26 mouse cellular contexts compared by ENCODE assay signal in the genomic region with DNA sequence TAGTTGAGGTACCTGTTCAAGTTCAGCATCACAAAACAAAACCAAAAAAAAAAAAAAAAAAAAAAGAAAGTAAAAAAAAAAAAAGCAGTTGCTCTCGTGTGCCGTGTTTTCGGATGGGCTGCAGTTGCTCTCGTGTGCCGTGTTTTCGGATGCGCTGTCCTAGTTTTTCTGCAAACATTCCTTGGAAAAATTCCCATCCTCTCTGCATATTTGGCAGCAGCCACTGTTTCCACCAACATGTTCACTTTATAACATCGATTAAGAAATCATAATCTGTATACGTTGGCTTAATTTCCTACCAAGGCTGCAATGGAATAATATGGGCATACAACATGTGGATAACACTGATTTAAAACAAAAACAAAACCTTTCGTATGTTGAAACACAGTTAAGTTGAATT. TPM values are rescaled to one million over a fixed set of nuclear protein-coding genes. Genes with fewer than 3 reads are reported as not detected.
A peak's percentile ranks its signal among the peaks of the same experiment; 100 is the strongest.
DNase-seq lines count a peak whose midpoint lies in the region; ATAC-seq and TF ChIP-seq lines count a peak whose summit lies in the region.
"Had no signal": no experiment of that assay in that cellular context is flagged by ENCODE, and none has a peak within 500 bp of the region (broad histone marks: within the 10 kb centered on the region; RNA-seq: fewer than 3 reads in every experiment).

No protein-coding gene starts in this region.

- ATAC-seq in forebrain, embryonic 14.5 days = no peak
- no peak for ATAC-seq in lung, postnatal 0 days
- ATAC-seq: CD4-positive, CD25-positive, alpha-beta regulatory T cell, adult 4 months; forebrain, postnatal 0 days had no signal

- TF ChIP-seq EP300 in lung, postnatal 0 days (IDR thresholded peaks at IDR 0.05) = no peak

- no peaks in the 10 kb centered on the region for H3K27me3 ChIP-seq in forebrain, embryonic 14.5 days (replicated peaks; ENCODE audit: control insufficient read depth, insufficient read depth, low read length)
- no peaks in the 10 kb centered on the region for H3K27me3 ChIP-seq in forebrain, embryonic 10.5 days (ENCODE audit: poor library complexity, severe bottlenecking)
- H3K27me3 ChIP-seq in lung, postnatal 0 days (replicated peaks; ENCODE audit: insufficient read depth, low read length) = no peaks in the 10 kb centered on the region
- H3K27me3 ChIP-seq: embryonic facial prominence, embryonic 15.5 days; heart, embryonic 15.5 days; hindbrain, embryonic 15.5 days; limb, embryonic 15.5 days; liver, embryonic 15.5 days; megakaryocyte, embryonic 14.5 days; neural tube, embryonic 12.5 days; Patski had no signal

- WGBS in forebrain, embryonic 14.5 days = 79% methylated on average over 10 of the region's 10 CpGs
- 95% methylated on average over 10 of the region's 10 CpGs for WGBS in forebrain, embryonic 10.5 days
- WGBS in lung, postnatal 0 days = 62% methylated on average over 10 of the region's 10 CpGs

- no peak overlapping the region for H3K4me3 ChIP-seq in forebrain, embryonic 14.5 days (ENCODE audit: low read depth, low read length)
- no peak overlapping the region for H3K4me3 ChIP-seq in forebrain, embryonic 10.5 days
- 0 out of 2 replicates have a peak overlapping the region, but pooled peaks have one; percentile 2 for H3K4me3 ChIP-seq in layer of hippocampus, adult 2 months
- H3K4me3 ChIP-seq in lung, postnatal 0 days (ENCODE audit: low read depth, low read length) = no peak overlapping the region
- H3K4me3 ChIP-seq: embryonic facial prominence, embryonic 15.5 days; heart, embryonic 15.5 days; hindbrain, embryonic 15.5 days; limb, embryonic 15.5 days; liver, embryonic 15.5 days; megakaryocyte, embryonic 14.5 days; neural tube, embryonic 12.5 days had no signal

- no peaks in the 10 kb centered on the region for H3K4me1 ChIP-seq in forebrain, embryonic 14.5 days (ENCODE audit: control insufficient read depth, insufficient read depth, low read length)
- peaks cover 8% of the 10 kb centered on the region for H3K4me1 ChIP-seq in forebrain, embryonic 10.5 days
- H3K4me1 ChIP-seq in lung, postnatal 0 days (ENCODE audit: insufficient read depth, low read depth, low read length) = no peaks in the 10 kb centered on the region

- H3K36me3 ChIP-seq in forebrain, embryonic 14.5 days (ENCODE audit: control insufficient read depth, insufficient read depth, low read length) = peaks cover 34% of the 10 kb centered on the region
- peaks cover 48% of the 10 kb centered on the region for H3K36me3 ChIP-seq in forebrain, embryonic 10.5 days (replicated peaks)
- H3K36me3 ChIP-seq in lung, postnatal 0 days (ENCODE audit: insufficient read depth, low read length) = peaks cover 20% of the 10 kb centered on the region; the same call in 1 of the 2 replicates

- no peak for TF ChIP-seq CTCF in layer of hippocampus, adult 2 months (conservative IDR thresholded peaks at IDR 0.05)
- TF ChIP-seq CTCF in lung, postnatal 0 days (IDR thresholded peaks at IDR 0.05) = no peak

- no peaks in the 10 kb centered on the region for H3K9me3 ChIP-seq in forebrain, embryonic 14.5 days (replicated peaks; ENCODE audit: control insufficient read depth, low read length)
- no peaks in the 10 kb centered on the region for H3K9me3 ChIP-seq in forebrain, embryonic 10.5 days
- no peaks in the 10 kb centered on the region for H3K9me3 ChIP-seq in lung, postnatal 0 days (ENCODE audit: low read length)
- H3K9me3 ChIP-seq: embryonic facial prominence, embryonic 15.5 days; heart, embryonic 15.5 days; hindbrain, embryonic 15.5 days; limb, embryonic 15.5 days; liver, embryonic 15.5 days; megakaryocyte, embryonic 14.5 days; neural tube, embryonic 12.5 days had no signal

- H3K27ac ChIP-seq in forebrain, embryonic 14.5 days (ENCODE audit: low read depth, low read length) = no peak overlapping the region
- H3K27ac ChIP-seq in forebrain, embryonic 10.5 days = no peak overlapping the region
- H3K27ac ChIP-seq in layer of hippocampus, adult 2 months = no peak overlapping the region
- H3K27ac ChIP-seq in lung, postnatal 0 days (ENCODE audit: low read length) = no peak overlapping the region
- H3K27ac ChIP-seq: embryonic facial prominence, embryonic 15.5 days; heart, embryonic 15.5 days; hindbrain, embryonic 15.5 days; limb, embryonic 15.5 days; liver, embryonic 15.5 days; neural tube, embryonic 12.5 days had no signal

- peak; percentile 51 for DNase-seq in forebrain, embryonic 14.5 days (ENCODE audit: low spot score)
- DNase-seq in forebrain, embryonic 10.5 days (ENCODE audit: extremely low spot score, low spot score) = no peak
- DNase-seq in layer of hippocampus, adult 2 months (ENCODE audit: low spot score in 2 of 2) = no peak
- DNase-seq in layer of hippocampus, postnatal 25 days (ENCODE audit: extremely low spot score in 1 of 2, low spot score in 1 of 2) = no peak
- peak; percentile 57 for DNase-seq in lung, postnatal 0 days (ENCODE audit: low spot score)
- no peak for DNase-seq in lung, postnatal 4 days
- no peak for DNase-seq in spleen, postnatal 36 days (ENCODE audit: low spot score in 2 of 2)
- DNase-seq: adrenal gland, adult 2 months; cerebellum, adult 9-11 months; forebrain, postnatal 0 days; gastrocnemius, postnatal 36 days; kidney, adult 8-10 months; left cerebral cortex, postnatal 4 days; midbrain, embryonic 14.5 days; right cerebral cortex, postnatal 25 days; spleen, adult 18-20 months; thymus, postnatal 14 days had no signal

- H3K9ac ChIP-seq in forebrain, embryonic 14.5 days (ENCODE audit: low read length) = no peak overlapping the region
- H3K9ac ChIP-seq in lung, postnatal 0 days (replicated peaks; ENCODE audit: low read depth) = no peak overlapping the region
- H3K9ac ChIP-seq: embryonic facial prominence, embryonic 15.5 days; forebrain, postnatal 0 days; heart, embryonic 15.5 days; hindbrain, embryonic 15.5 days; limb, embryonic 15.5 days; liver, embryonic 15.5 days; neural tube, embryonic 12.5 days had no signal

- no peak overlapping the region for H3K4me2 ChIP-seq in forebrain, embryonic 14.5 days (ENCODE audit: low read length)
- H3K4me2 ChIP-seq in lung, postnatal 0 days (replicated peaks; ENCODE audit: low read depth, low read length) = no peak overlapping the region
- H3K4me2 ChIP-seq: embryonic facial prominence, embryonic 15.5 days; heart, embryonic 15.5 days; hindbrain, embryonic 15.5 days; limb, embryonic 15.5 days; liver, embryonic 15.5 days; neural tube, embryonic 12.5 days had no signal

RNA-seq across cellular contexts. Expression of a gene that starts 6.2 kb away (rescaled TPM):
- 34.4 and 43.3 TPM in 2 replicates for polyA plus RNA-seq in forebrain, embryonic 14.5 days (2014; fragmentation: Nextera tagmentation; extraction: Ambion mirVana)
- 44.2 and 46.8 TPM in 2 replicates for polyA plus RNA-seq in forebrain, embryonic 10.5 days (2016; fragmentation: Nextera tagmentation; extraction: Ambion mirVana)
- total RNA-seq in layer of hippocampus, adult 2 months (2021) = 10 to 100 TPM; 37.6 to 40.7 TPM
- 10 to 100 TPM; 35.0 to 36.4 TPM for total RNA-seq in layer of hippocampus, postnatal 25 days (2021)
- 31.6 and 33.6 TPM in 2 replicates for polyA plus RNA-seq in lung, postnatal 0 days (2015; fragmentation: Nextera tagmentation; extraction: Ambion mirVana)

RNA-seq across cellular contexts. Expression of a gene that starts 6.4 kb away (rescaled TPM):
- 151 and 164 TPM in 2 replicates for polyA plus RNA-seq in forebrain, embryonic 14.5 days (2014; fragmentation: Nextera tagmentation; extraction: Ambion mirVana)
- 173 and 183 TPM in 2 replicates for polyA plus RNA-seq in forebrain, embryonic 10.5 days (2016; fragmentation: Nextera tagmentation; extraction: Ambion mirVana)
- 100 to 1,000 TPM in 1 of 2 experiments, 10 to 100 TPM in 1; 98.7 to 107 TPM for total RNA-seq in layer of hippocampus, adult 2 months (2021)
- 10 to 100 TPM; 94.3 to 98.7 TPM for total RNA-seq in layer of hippocampus, postnatal 25 days (2021)
- 52.7 and 55.7 TPM in 2 replicates for polyA plus RNA-seq in lung, postnatal 0 days (2015; fragmentation: Nextera tagmentation; extraction: Ambion mirVana)

RNA-seq across cellular contexts. Expression of a gene that starts 36.7 kb away (rescaled TPM):
- polyA plus RNA-seq in forebrain, embryonic 14.5 days (2014; fragmentation: Nextera tagmentation; extraction: Ambion mirVana) = 77.9 and 84.4 TPM in 2 replicates
- polyA plus RNA-seq in forebrain, embryonic 10.5 days (2016; fragmentation: Nextera tagmentation; extraction: Ambion mirVana) = 35.8 and 36.2 TPM in 2 replicates
- 100 to 1,000 TPM; 106 to 111 TPM for total RNA-seq in layer of hippocampus, adult 2 months (2021)
- 100 to 1,000 TPM; 111 to 114 TPM for total RNA-seq in layer of hippocampus, postnatal 25 days (2021)
- polyA plus RNA-seq in lung, postnatal 0 days (2015; fragmentation: Nextera tagmentation; extraction: Ambion mirVana) = 16.7 TPM in 2 replicates

RNA-seq across cellular contexts. Expression of a gene that starts 36.9 kb away (rescaled TPM):
- 23.8 and 23.9 TPM in 2 replicates for polyA plus RNA-seq in forebrain, embryonic 14.5 days (2014; fragmentation: Nextera tagmentation; extraction: Ambion mirVana)
- polyA plus RNA-seq in forebrain, embryonic 10.5 days (2016; fragmentation: Nextera tagmentation; extraction: Ambion mirVana) = 38.7 and 40.7 TPM in 2 replicates
- total RNA-seq in layer of hippocampus, adult 2 months (2021) = 10 to 100 TPM; 18.8 to 19.6 TPM
- 10 to 100 TPM; 15.6 to 19.0 TPM for total RNA-seq in layer of hippocampus, postnatal 25 days (2021)
- polyA plus RNA-seq in lung, postnatal 0 days (2015; fragmentation: Nextera tagmentation; extraction: Ambion mirVana) = 6.3 and 6.4 TPM in 2 replicates

Comparison
In these comparisons a context has a peak if more than half of its experiments do, and no peak if none do; other contexts are left out.
1. DNase-seq: peak in forebrain, embryonic 14.5 days (single experiment) and lung, postnatal 0 days (single experiment); none in forebrain, embryonic 10.5 days (single experiment), layer of hippocampus, adult 2 months (0 of 2), layer of hippocampus, postnatal 25 days (0 of 2), lung, postnatal 4 days (0 of 2) and spleen, postnatal 36 days (0 of 2).